Mouse (Mus musculus): ENCODE measurements around the gene Tuba1b. TPM values are rescaled to one million over a fixed set of nuclear protein-coding genes. Genes with fewer than 3 reads are reported as not detected.

Tuba1b gene
- polyA plus RNA-seq, 1 experiment: 148 TPM

DNA sequence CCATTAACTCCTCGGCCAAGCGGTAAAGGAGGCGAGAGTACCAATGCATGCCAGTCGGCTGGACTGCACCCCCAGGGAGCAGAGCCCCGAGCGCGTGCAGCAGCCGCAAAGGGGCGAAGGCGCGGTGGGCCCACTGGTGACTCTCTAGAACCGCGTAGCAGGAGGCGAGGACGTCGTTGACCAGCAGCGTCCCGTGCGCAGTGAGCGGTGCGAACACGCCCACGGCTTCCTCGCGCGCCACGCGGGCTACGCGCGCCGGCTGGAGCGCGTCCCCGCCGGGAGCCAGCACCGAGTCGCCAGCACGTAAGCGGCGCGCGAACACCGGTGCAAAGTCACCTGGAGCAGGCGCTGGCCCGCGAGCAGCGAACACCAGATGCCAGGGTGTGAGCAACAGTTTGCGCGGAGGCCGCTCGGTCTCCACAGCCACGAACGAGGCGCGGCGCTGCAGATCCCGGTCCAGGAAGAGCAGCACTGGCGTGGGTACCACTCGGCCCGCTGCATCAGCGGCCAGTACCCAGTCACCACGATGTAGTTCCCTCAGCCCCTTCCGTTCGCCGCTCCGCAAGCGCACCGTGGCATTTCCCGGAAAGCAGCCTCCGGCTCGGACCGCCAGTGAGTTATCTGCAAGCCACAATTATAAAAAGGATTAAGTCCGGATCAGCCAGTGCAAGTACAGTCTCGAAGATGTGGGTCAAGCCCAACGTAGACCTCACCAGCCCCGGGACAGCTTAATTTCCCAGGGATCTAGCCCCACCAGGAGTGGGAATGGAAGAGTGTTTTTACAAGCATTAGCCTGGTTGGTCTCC lies 40.2 kb downstream of the Tuba1b start, which contains the start of gene Rhebl1:
TSS of gene Rhebl1 (minus strand) at position 601 of the 806 bp plus-strand sequence.
- Histone ChIP-seq H3K4me1 (ENCODE audit: control insufficient read depth, insufficient read depth, low read length) (peaks cover 34% of the 10 kb centered on the region), H3K27ac (ENCODE audit: control insufficient read depth, insufficient read depth, low read depth, low read length) (peak within 1 kb of the TSS; percentile 47), H3K4me3 (ENCODE audit: control insufficient read depth, low read depth, low read length) (peak within 1 kb of the TSS; percentile 47), H3K36me3 (ENCODE audit: control insufficient read depth, insufficient read depth, low read length) (no peaks in the 10 kb centered on the region), H3K27me3 (ENCODE audit: control insufficient read depth, insufficient read depth, low read length) (no peaks in the 10 kb centered on the region; the same call in none of the 2 replicates)
- TF ChIP-seq CTCF (IDR thresholded peaks at IDR 0.05; ENCODE audit: control insufficient read depth, insufficient read depth, insufficient replicate concordance, low read depth, low read length): no peak
- TF ChIP-seq POLR2A (IDR thresholded peaks at IDR 0.05; ENCODE audit: control insufficient read depth, low read depth, low read length): peak; percentile 46

DNA sequence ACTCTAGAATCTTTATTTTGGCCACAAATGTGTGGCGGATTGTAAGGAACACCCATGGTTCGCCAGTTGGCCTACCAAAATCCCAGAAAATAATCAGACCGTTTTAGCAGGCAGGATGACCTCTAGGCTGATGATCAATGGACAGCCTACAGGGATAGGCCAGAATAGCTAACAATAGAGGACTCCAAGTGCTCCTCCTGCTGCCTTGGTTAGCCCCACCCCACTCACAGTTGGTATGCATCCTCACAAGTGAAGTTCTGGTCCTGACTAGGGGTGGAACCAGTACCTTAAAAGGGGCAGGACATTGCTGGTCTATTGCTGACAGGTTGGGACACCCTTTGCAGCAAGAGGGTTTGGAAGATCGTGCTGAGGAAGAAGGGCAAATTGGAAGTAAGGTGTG lies 41.3 kb downstream of the Tuba1b start:
- Histone ChIP-seq H3K36me3 (ENCODE audit: control insufficient read depth, insufficient read depth, low read length) (no peaks in the 10 kb centered on the region), H3K27ac (ENCODE audit: control insufficient read depth, insufficient read depth, low read depth, low read length) (0 out of 2 replicates have a peak overlapping the region, but pooled peaks have one; percentile 5), H3K27me3 (ENCODE audit: control insufficient read depth, insufficient read depth, low read length) (no peaks in the 10 kb centered on the region; the same call in none of the 2 replicates), H3K4me1 (ENCODE audit: control insufficient read depth, insufficient read depth, low read length) (peaks cover 34% of the 10 kb centered on the region), H3K4me3 (ENCODE audit: control insufficient read depth, low read depth, low read length) (peak overlapping the region; percentile 47)
- TF ChIP-seq CTCF (IDR thresholded peaks at IDR 0.05; ENCODE audit: control insufficient read depth, insufficient read depth, insufficient replicate concordance, low read depth, low read length) (no peak), POLR2A (IDR thresholded peaks at IDR 0.05; ENCODE audit: control insufficient read depth, low read depth, low read length) (no peak)

DNA sequence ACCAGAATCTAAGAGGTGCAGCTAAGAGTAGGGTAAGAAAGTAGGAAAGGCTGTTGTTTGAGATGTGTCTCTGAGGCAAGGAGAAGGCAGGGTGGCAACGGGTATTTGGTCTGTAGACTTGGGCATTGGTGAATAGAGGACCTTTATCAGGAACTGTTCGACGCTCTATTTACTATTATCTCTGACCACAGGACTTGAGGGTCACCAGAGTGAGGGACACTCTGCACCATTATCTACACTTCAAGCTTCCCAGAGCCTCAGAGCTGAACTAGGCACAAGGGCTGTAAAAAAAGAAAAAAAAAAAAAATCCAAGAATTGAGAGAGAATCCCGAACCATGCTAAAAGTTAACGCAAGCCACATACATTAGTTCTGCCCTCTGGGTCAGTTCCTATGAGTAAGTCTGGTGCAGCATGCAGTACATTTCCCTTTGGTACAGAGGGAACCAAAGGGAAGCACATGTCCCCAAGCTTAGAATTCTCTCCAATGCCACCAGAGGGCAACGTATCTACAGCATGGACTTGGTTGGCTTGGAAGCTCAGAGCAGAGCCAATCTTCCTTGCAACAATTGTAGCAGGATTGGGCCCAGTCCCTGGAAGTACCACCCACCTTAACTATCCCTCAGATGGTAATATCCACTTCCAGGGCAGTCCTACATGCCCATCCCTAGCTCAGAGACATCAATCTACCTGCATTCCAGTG lies 42.3 kb downstream of the Tuba1b start:
- Histone ChIP-seq H3K4me1 (ENCODE audit: control insufficient read depth, insufficient read depth, low read length) (peaks cover 34% of the 10 kb centered on the region), H3K4me3 (ENCODE audit: control insufficient read depth, low read depth, low read length) (no peak overlapping the region), H3K27me3 (ENCODE audit: control insufficient read depth, insufficient read depth, low read length) (no peaks in the 10 kb centered on the region; the same call in 1 of the 2 replicates), H3K36me3 (ENCODE audit: control insufficient read depth, insufficient read depth, low read length) (no peaks in the 10 kb centered on the region), H3K27ac (ENCODE audit: control insufficient read depth, insufficient read depth, low read depth, low read length) (peak overlapping the region; percentile 45)
- TF ChIP-seq CTCF (IDR thresholded peaks at IDR 0.05; ENCODE audit: control insufficient read depth, insufficient read depth, insufficient replicate concordance, low read depth, low read length) (peak; percentile 44; the same call in 1 of the 2 replicates), POLR2A (IDR thresholded peaks at IDR 0.05; ENCODE audit: control insufficient read depth, low read depth, low read length) (no peak)

DNA sequence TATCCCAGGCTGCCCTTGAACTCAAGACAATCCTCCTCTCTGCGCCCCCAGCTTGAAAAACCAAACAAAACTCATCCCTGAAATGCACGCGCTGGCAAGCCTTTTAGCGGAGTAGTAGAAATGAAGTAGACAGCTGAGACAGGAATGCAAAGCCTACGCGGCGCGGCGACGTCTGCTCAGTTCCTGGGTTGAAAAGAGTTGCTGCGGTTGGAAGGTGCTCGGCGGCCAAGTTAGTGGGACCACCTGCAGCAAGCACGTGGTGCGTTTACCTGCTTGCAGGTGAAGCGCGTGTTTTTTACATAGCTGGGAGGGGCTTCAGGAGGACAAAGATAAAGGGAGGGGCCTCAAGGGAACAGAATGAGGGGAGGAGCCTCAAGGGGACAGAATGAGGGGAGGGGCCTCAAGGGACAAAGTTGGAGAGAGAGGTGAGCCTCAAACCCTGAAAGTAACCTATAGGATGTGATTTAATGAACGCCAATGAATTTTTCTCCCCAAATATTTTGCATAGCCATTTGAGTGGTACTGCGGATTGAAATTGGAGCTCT lies 43.1 kb downstream of the Tuba1b start:
- Histone ChIP-seq H3K27ac (ENCODE audit: control insufficient read depth, insufficient read depth, low read depth, low read length) (no peak overlapping the region), H3K4me1 (ENCODE audit: control insufficient read depth, insufficient read depth, low read length) (peaks cover 34% of the 10 kb centered on the region), H3K4me3 (ENCODE audit: control insufficient read depth, low read depth, low read length) (peak overlapping the region; percentile 2), H3K36me3 (ENCODE audit: control insufficient read depth, insufficient read depth, low read length) (no peaks in the 10 kb centered on the region), H3K27me3 (ENCODE audit: control insufficient read depth, insufficient read depth, low read length) (no peaks in the 10 kb centered on the region)
- TF ChIP-seq POLR2A (IDR thresholded peaks at IDR 0.05; ENCODE audit: control insufficient read depth, low read depth, low read length): no peak
- no peak for TF ChIP-seq CTCF (IDR thresholded peaks at IDR 0.05; ENCODE audit: control insufficient read depth, insufficient read depth, insufficient replicate concordance, low read depth, low read length)

DNA sequence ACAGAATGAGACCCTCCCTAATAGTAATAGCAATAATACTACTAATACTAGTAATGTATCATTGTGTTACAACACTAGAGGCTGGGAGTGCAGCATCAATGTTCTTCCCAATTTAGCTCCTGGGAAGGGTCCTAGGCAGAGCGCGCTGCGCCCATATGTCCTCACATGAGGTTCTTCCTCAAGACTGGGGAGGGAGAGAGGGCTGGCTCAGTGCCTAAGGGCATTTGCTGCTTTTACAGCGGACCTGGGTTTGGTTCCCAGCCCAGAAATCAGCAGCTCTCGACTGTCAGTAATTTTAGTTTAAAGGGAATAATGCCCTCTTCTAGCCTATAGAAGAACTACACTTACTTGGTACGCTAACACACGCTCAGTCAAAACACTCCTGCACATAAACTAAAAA lies 46.8 kb downstream of the Tuba1b start:
- no peaks in the 10 kb centered on the region for H3K36me3 ChIP-seq (ENCODE audit: control insufficient read depth, insufficient read depth, low read length)
- H3K4me1 ChIP-seq (ENCODE audit: control insufficient read depth, insufficient read depth, low read length): peaks cover 8% of the 10 kb centered on the region
- no peak overlapping the region for H3K4me3 ChIP-seq (ENCODE audit: control insufficient read depth, low read depth, low read length)
- H3K27ac ChIP-seq (ENCODE audit: control insufficient read depth, insufficient read depth, low read depth, low read length): no peak overlapping the region
- no peaks in the 10 kb centered on the region for H3K27me3 ChIP-seq (ENCODE audit: control insufficient read depth, insufficient read depth, low read length)
- TF ChIP-seq POLR2A (IDR thresholded peaks at IDR 0.05; ENCODE audit: control insufficient read depth, low read depth, low read length) (no peak), CTCF (IDR thresholded peaks at IDR 0.05; ENCODE audit: control insufficient read depth, insufficient read depth, insufficient replicate concordance, low read depth, low read length) (no peak)

DNA sequence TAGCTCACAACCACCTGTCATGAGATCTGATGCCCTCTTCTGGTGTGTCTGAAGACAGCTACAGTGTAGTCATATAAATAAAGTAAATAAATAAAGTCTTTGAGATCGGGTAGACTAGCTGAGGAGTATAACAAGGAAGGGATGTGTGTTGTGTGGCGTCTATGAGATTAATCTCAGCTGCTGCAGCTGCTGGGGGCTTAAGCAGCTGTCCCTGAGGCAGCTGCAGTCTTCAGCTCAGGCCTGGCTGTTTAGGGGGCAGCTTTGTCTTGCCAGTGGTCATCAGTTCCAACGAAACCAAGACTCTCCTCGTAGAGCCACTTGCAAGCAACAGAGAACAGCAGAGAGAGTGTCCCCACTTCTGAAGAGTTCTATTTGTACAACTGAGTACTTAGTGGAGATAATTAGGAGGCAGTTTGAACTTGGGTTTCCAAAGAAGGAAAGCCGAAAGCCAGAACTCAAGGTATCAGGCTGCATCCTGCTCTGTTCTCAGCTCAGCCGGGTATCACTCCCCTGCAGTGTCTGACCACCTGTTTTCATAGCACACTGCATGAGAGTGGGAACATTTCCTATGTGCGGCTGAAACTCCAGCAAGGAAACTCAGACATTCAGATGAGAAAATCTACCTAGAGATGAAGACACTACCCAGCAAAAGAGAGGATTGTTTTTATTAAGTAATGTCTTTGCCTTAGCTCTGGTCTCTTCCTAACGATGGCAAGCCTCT lies 47.5 kb downstream of the Tuba1b start:
- no peak overlapping the region for H3K4me3 ChIP-seq (ENCODE audit: control insufficient read depth, low read depth, low read length)
- no peaks in the 10 kb centered on the region for H3K27me3 ChIP-seq (ENCODE audit: control insufficient read depth, insufficient read depth, low read length)
- H3K4me1 ChIP-seq (ENCODE audit: control insufficient read depth, insufficient read depth, low read length): peaks cover 5% of the 10 kb centered on the region
- H3K36me3 ChIP-seq (ENCODE audit: control insufficient read depth, insufficient read depth, low read length): no peaks in the 10 kb centered on the region
- TF ChIP-seq CTCF (IDR thresholded peaks at IDR 0.05; ENCODE audit: control insufficient read depth, insufficient read depth, insufficient replicate concordance, low read depth, low read length): no peak
- no peak for TF ChIP-seq POLR2A (IDR thresholded peaks at IDR 0.05; ENCODE audit: control insufficient read depth, low read depth, low read length)
- H3K27ac ChIP-seq (ENCODE audit: control insufficient read depth, insufficient read depth, low read depth, low read length): no peak overlapping the region

Data from testis, adult 2 months (tissue).